Mouse (Mus musculus) cerebellum, adult 2 months (tissue): ENCODE data around the gene Cct3. TPM values are rescaled to one million over a fixed set of nuclear protein-coding genes. Genes with fewer than 3 reads are reported as not detected.
A peak's percentile ranks its signal among the peaks of the same experiment; 100 is the strongest.
"Not testable (repeated sequence)": the region's sequence is repeated elsewhere in the genome, so short reads cannot be mapped to it uniquely, and the experiment has no call there.

Experiments used
- DNase-seq, 2 experiments: peaks; one replicate each; pipeline ENCODE4 v3.0.0; 2021
- H3K27ac ChIP-seq: fragments of 200-500 bp; 2 replicates; pipeline ENCODE4 v1.5.1; 2012; ENCODE audit warnings: low read length, control low read depth, inconsistent platforms; ENCODE audit not compliant: insufficient read depth
- H3K27me3 ChIP-seq: fragments of 200-500 bp; 2 replicates; pipeline ENCODE4 v1.6.1; 2012; ENCODE audit warnings: inconsistent platforms, mild to moderate bottlenecking, low read length, moderate library complexity; ENCODE audit not compliant: control insufficient read depth, insufficient read depth
- H3K4me1 ChIP-seq: fragments of 200-500 bp; 2 replicates; pipeline ENCODE4 v1.6.1; 2011; ENCODE audit warnings: low read length; ENCODE audit not compliant: control insufficient read depth, insufficient read depth
- H3K4me3 ChIP-seq: fragments of 200-500 bp; replicated peaks from 2 replicates; pipeline ENCODE3; 2011; ENCODE audit warnings: mild to moderate bottlenecking, low read depth, low read length, control low read depth; ENCODE audit not compliant: insufficient read depth
- CTCF ChIP-seq: fragments of 200-500 bp; IDR thresholded peaks from 2 replicates; pipeline ENCODE4 v1.5.1; 2011; ENCODE audit warnings: low read depth, mild to moderate bottlenecking, control low read depth, low read length, moderate library complexity, borderline replicate concordance; ENCODE audit not compliant: insufficient read depth
- POLR2A ChIP-seq: fragments of 200-500 bp; IDR thresholded peaks from 2 replicates; pipeline ENCODE4 v1.6.1; 2011; ENCODE audit warnings: low read length, control low read depth, borderline replicate concordance; ENCODE audit not compliant: insufficient read depth
- WGBS: fragments of 180-500 bp; shearing (Covaris S2); methylation state at CpG from one replicate; pipeline ENCODE4 v1.1.7; 2018; 5-methylcytosine and 5-hydroxymethylcytosine counted together
- polyA plus RNA-seq: library from polyadenylated mRNA; depleted of rRNA; stranded (reverse); fragments of >200 nt; gene quantifications from 2 replicates; pipeline ENCODE4 v1.2.3, GENCODE M21; 2012

The Cct3 gene
- polyA plus RNA-seq, 1 experiment = 197 TPM

- TF ChIP-seq CTCF (no peak), POLR2A (no peak)
- Histone ChIP-seq H3K4me3 (no peak overlapping the region), H3K4me1 (no peaks in the 10 kb centered on the region), H3K27ac (no peak overlapping the region), H3K27me3 (no peaks in the 10 kb centered on the region)
- 83% methylated on average over 5 of the region's 5 CpGs for WGBS
- DNase-seq = no peak
Measured at GRCm38 (mm10) chr3:88268991-88269390, 27.9 kb upstream of the Cct3 start.

- not testable (repeated sequence) for H3K4me3 ChIP-seq, DNase-seq, H3K27ac ChIP-seq, H3K27me3 ChIP-seq, H3K4me1 ChIP-seq
- WGBS = 85% methylated on average over 2 of the region's 2 CpGs
Measured at GRCm38 (mm10) chr3:88271298-88271697, 25.6 kb upstream of the Cct3 start.

DNA sequence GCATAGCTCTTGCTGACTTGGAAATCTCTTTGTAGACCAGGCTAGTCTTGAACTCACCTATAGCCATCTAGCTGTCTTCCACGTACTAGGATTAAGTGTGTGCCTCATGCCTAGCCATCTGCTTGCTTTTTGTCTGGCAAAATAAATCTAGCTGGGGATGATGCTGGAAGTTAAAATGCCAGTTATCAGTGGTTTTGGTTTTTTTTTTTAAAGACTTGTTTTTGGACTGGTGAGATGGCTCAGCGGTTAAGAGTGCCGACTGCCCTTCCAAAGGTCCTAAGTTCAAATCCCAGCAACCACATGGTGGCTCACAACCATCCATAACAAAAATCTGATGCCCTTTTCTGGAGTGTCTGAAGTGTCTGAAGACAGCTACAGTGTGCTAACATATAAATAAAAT lies 25.1 kb upstream of the Cct3 start:
- 83% methylated on average over 3 of the region's 3 CpGs for WGBS
- no peak for TF ChIP-seq CTCF
- no peak for TF ChIP-seq POLR2A

GRCm38 (mm10) chr3:88274002-88274401 lies 22.9 kb upstream of the Cct3 start:
- Histone ChIP-seq H3K27me3 (no peaks in the 10 kb centered on the region), H3K27ac (no peak overlapping the region), H3K4me1 (no peaks in the 10 kb centered on the region), H3K4me3 (no peak overlapping the region)
- 0 out of 2 replicates have a peak, but pooled peaks have one; percentile 27 for TF ChIP-seq CTCF
- no peak for TF ChIP-seq POLR2A
- WGBS = 95% methylated on average over 4 of the region's 4 CpGs
- no peak for DNase-seq

More for the DNA sequence above, 25.1 kb upstream of the Cct3 start:
- Histone ChIP-seq H3K27ac (no peak overlapping the region), H3K27me3 (no peaks in the 10 kb centered on the region), H3K4me3 (no peak overlapping the region), H3K4me1 (no peaks in the 10 kb centered on the region)
- no peak for DNase-seq

GRCm38 (mm10) chr3:88276121-88276520 lies 20.8 kb upstream of the Cct3 start:
- DNase-seq = no peak
- Histone ChIP-seq H3K4me3 (no peak overlapping the region), H3K4me1 (no peaks in the 10 kb centered on the region), H3K27me3 (no peaks in the 10 kb centered on the region), H3K27ac (no peak overlapping the region)
- TF ChIP-seq CTCF (no peak), POLR2A (no peak)
- WGBS = 80% methylated on average over 2 of the region's 2 CpGs

DNA sequence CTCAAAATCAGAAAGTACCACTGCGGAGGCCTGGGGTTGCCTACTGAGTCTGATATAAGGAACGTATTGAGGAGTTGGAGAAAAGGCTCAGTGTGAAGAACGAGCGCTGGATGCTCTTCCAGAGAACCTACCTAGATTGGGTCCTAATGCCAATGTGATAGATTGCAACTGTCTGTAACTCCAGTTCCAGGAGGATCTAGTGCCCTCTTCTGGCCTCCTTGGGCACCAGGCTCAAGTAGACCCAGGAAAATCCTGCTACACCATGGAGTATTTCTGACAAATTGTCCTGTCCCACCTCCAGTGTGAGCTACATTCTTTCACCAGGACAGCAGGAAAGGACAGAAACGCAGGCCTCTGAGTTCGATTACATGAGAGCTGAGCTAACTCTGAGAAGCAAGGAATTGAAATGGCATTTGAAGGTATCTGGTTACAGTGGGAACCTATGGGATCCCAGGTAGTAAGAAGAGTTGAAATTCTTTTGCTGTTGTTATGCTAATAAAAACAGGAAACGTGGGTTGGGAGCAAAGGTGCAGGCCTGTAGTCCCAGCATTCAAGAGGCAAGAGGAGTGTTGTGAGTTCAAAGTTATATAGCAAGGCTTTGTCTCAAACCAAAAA lies 20.3 kb upstream of the Cct3 start:
- Histone ChIP-seq H3K4me3 (no peak overlapping the region), H3K27me3 (no peaks in the 10 kb centered on the region), H3K4me1 (no peaks in the 10 kb centered on the region), H3K27ac (no peak overlapping the region)
- TF ChIP-seq POLR2A (no peak), CTCF (peak; percentile 61; the same call in 1 of the 2 replicates)
- 42% methylated on average over 7 of the region's 7 CpGs for WGBS
- DNase-seq = peak; percentile 25 to 32

DNA sequence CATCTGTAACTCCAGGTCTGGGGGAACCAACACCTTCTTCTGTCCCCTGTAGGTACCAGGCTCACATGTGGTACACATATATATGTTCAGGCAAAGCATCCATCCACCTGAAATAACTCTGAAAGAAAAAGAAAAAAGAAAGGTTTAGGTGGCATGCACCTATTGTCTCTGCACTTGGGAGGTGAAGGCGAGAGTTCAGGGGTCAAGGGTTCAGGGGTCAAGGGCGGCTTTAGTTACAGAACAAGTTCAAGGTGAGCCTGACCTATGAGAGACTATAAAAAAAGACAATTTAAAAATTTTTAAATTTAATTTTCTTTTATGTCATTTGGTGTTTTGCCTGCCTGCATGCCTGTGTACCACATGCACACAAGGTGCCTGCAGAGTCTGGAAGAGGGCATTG lies 16.9 kb upstream of the Cct3 start:
- TF ChIP-seq POLR2A (no peak), CTCF (no peak)
- no peak for DNase-seq
- no peaks in the 10 kb centered on the region for H3K27me3 ChIP-seq
- H3K27ac ChIP-seq = no peak overlapping the region
- H3K4me1 ChIP-seq = no peaks in the 10 kb centered on the region
- H3K4me3 ChIP-seq = no peak overlapping the region
- 92% methylated on average over 2 of the region's 2 CpGs for WGBS

DNA sequence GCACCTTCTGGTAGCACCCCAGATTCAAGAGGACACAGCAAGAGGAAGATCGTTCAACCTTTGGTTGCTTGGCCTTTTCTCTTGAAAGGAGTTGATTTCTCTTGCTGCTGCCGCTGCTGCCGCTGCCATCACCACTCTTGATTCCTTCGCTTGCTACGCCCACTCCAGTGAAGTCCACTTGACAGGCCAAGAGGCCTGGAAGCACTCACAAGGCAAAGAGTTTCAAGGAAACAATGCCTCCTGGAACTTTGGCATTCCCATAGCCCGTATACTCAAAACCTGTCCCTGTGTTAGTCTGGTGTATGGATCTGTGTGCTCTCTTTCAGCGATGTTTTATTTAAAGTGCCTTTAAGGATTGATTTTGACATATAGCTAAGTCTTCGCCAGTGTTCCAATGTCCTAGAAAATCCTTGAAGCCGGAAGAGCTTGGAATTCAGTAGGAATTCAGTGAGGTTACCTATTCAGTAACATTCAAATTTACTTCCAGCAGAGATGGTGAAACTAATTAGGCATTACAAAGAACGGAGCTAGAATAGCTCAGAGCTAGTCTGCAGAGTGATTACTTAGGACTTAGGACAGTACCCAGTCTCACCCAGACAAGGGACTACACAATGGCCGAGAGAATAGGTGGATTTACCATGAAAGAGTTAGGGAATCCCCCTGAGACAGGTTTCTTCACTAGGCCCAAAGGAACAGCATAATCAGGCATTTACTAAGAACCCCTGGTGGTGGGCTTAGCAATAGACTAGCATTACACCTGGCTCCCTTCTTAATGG lies 15.6 kb upstream of the Cct3 start:
- not testable (repeated sequence) for DNase-seq, H3K4me3 ChIP-seq, H3K4me1 ChIP-seq, H3K27me3 ChIP-seq, H3K27ac ChIP-seq
- 62% methylated on average over 11 of the region's 11 CpGs for WGBS

DNA sequence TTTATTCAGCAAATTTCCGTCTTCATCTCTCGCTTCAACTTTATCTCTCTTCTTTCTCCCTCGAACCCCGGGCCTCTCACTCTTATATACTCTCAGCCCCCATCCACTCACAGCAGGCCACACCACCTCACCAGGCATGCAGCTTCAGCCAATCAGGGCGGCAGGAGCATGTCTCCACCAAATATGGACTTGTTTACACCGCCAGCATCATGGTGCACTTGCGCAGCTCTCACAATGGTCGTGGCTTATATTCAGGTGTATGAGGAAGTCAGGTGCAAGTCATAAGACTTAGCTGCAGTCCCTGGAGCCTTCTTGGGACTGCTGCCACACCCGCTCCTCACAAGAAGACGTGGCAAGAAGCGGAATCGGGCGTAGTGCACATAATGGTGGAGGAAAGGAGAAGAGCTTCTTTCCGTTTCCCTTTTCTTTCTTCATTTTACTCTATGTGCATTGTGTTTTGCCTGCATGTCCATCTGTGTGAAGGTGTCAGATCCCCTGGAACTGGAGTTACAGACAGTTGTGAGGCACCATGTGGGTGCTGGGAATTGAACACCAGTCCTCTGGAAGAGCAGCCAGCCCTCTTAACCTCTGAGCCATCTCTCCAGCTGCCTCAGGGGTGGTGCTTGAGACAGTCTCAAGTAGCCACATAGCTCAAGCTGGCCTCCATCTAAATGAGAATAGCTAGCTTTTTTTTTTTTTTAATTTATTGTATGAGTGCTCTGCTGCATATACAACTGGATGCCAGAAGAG lies 11.9 kb upstream of the Cct3 start:
- 94% methylated on average over 14 of the region's 14 CpGs for WGBS
- H3K4me1 ChIP-seq, H3K4me3 ChIP-seq, H3K27ac ChIP-seq, DNase-seq, H3K27me3 ChIP-seq: not testable (repeated sequence)

DNA sequence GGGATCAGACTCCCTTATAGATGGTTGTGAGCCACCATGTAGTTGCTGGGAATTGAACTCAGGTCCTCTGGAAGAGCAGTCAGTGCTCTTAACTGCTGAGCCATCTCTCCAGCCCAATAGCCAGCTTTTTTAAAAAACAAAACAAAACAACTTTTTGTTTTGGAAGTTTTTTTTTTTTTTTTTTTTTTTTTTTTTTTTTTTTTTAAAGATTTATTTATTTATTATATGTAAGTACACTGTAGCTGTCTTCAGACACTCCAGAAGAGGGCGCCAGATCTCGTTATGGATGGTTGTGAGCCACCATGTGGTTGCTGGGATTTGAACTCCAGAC lies 11.4 kb upstream of the Cct3 start:
- not testable (repeated sequence) for H3K27ac ChIP-seq, H3K4me3 ChIP-seq, H3K4me1 ChIP-seq, H3K27me3 ChIP-seq, DNase-seq
- 100% methylated on average over 2 of the region's 2 CpGs for WGBS
